Mouse (Mus musculus) liver, embryonic 13.5 days (tissue): ENCODE results near the gene Olfr62. TPM values are rescaled to one million over a fixed set of nuclear protein-coding genes. Genes with fewer than 3 reads are reported as not detected.

ENCODE experiments used
- ATAC-seq: fragments of 200-750 bp; cut with Nextera tagmentation; 2 replicates; pipeline ENCODE4 v1.8.0; 2017; ENCODE audit warnings: low read depth, mild to moderate bottlenecking, moderate number of reproducible peaks, moderate library complexity
- DNase-seq: peaks from one replicate; pipeline ENCODE4 v3.0.0; 2022
- H3K27ac ChIP-seq: fragments of 300-500 bp; sonication (generic); 2 replicates; pipeline ENCODE4 v1.5.1; 2015; ENCODE audit warnings: moderate library complexity, mild to moderate bottlenecking, inconsistent platforms
- H3K27me3 ChIP-seq: fragments of 300-500 bp; sonication (generic); 2 replicates; pipeline ENCODE4 v1.6.1; 2015; ENCODE audit warnings: mild to moderate bottlenecking, inconsistent platforms
- H3K36me3 ChIP-seq: fragments of 300-500 bp; sonication (generic); 2 replicates; pipeline ENCODE4 v1.6.1; 2015; ENCODE audit warnings: mild to moderate bottlenecking, inconsistent platforms
- H3K4me1 ChIP-seq: fragments of 300-500 bp; sonication (generic); replicated peaks from 2 replicates; pipeline ENCODE4 v1.6.1; 2015; ENCODE audit warnings: inconsistent platforms
- H3K4me2 ChIP-seq: fragments of 300-500 bp; sonication (generic); 2 replicates; pipeline ENCODE4 v1.6.1; 2015; ENCODE audit warnings: inconsistent platforms, mild to moderate bottlenecking, moderate library complexity
- H3K4me3 ChIP-seq: fragments of 300-500 bp; sonication (generic); replicated peaks from 2 replicates; pipeline ENCODE4 v1.5.1; 2015; ENCODE audit warnings: mild to moderate bottlenecking, inconsistent platforms
- H3K9ac ChIP-seq: fragments of 300-500 bp; sonication (generic); 2 replicates; pipeline ENCODE4 v1.6.1; 2015; ENCODE audit warnings: mild to moderate bottlenecking, inconsistent platforms
- H3K9me3 ChIP-seq: fragments of 300-500 bp; sonication (generic); replicated peaks from 2 replicates; pipeline ENCODE4 v1.6.1; 2016; ENCODE audit warnings: inconsistent platforms
- WGBS: fragments of 180-500 bp; shearing (Covaris S2); methylation state at CpG from one replicate; pipeline ENCODE4 v1.1.7; 2015; ENCODE audit not compliant: insufficient replicate concordance; 5-methylcytosine and 5-hydroxymethylcytosine counted together
- polyA plus RNA-seq: library from polyadenylated mRNA; unstranded; fragments of >200 nt; fragmentation: Nextera tagmentation; extraction: Ambion mirVana; gene quantifications from 2 replicates; pipeline ENCODE4 v1.2.1, GENCODE M21; 2015

Olfr62 gene
- polyA plus RNA-seq, 1 experiment from 2014 or later = not detected

DNA sequence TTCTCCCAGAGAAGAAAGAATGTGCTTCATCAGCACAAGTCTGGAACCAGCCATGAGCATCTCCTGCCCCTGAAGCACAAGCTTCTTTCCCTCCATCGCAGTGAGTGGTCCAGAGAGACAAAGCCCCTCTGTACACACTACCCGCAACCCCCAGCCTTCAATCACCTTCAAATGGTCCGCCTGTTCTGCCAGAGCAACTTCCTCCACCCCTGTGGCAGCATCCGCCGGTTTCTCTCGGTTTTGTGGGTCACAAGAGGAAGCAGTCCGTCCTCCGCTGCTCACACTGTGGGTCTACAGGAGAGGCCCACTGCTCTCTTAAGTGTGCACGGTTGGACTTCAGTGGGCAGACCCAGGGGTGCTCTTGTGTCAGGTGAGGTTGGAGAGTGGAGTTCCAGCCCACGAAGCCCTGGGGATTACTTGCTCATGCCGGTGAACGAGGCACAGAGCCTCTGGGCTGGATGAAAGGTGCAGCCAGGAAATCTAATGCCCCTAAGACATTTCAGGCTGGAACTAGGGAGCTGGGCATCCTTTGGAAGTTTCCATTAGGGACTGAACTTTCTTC, 33.7 kb downstream of the Olfr62 start, which contains the start of gene Olfr1342:
Gene Olfr1342 (minus strand): TSS at position 345 of the 562 bp plus-strand sequence.
- no peak within 1 kb of the TSS for H3K4me2 ChIP-seq
- no peaks in the 10 kb centered on the region for H3K9me3 ChIP-seq
- 19% methylated on average over 12 of the region's 12 CpGs for WGBS
- no peak within 1 kb of the TSS for H3K9ac ChIP-seq
- no peak for ATAC-seq
- no peak within 1 kb of the TSS for H3K27ac ChIP-seq
- no peaks in the 10 kb centered on the region for H3K4me1 ChIP-seq
- H3K27me3 ChIP-seq = no peaks in the 10 kb centered on the region
- no peaks in the 10 kb centered on the region for H3K36me3 ChIP-seq
- H3K4me3 ChIP-seq = no peak within 1 kb of the TSS
- no peak for DNase-seq

DNA sequence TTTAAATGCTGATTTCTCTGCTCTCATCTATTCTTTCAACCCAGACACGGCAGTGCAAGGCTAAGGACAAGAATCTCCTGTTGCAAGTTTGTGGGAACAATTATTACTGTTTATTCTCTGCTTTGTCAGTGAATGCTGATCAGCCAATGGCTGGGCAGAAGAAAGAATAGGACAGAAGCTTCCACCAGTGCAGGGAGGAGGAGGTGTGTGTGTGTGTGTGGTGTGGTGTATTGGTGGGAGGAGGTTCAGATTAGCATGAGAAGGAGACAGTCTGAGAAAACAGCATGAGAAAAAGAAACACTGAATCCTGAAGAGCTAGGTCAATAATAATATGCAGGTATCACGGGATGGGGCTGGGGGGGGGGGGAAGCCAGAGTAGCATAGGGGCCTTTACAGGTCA, 35.1 kb downstream of the Olfr62 start:
- no peaks in the 10 kb centered on the region for H3K27me3 ChIP-seq
- no peaks in the 10 kb centered on the region for H3K4me1 ChIP-seq
- H3K36me3 ChIP-seq = no peaks in the 10 kb centered on the region
- no peak for DNase-seq
- ATAC-seq = no peak
- H3K27ac ChIP-seq = no peak overlapping the region
- H3K9me3 ChIP-seq = no peaks in the 10 kb centered on the region
- WGBS = 37% methylated on average over 2 of the region's 2 CpGs
- H3K4me2 ChIP-seq = no peak overlapping the region
- H3K9ac ChIP-seq = no peak overlapping the region
- no peak overlapping the region for H3K4me3 ChIP-seq

DNA sequence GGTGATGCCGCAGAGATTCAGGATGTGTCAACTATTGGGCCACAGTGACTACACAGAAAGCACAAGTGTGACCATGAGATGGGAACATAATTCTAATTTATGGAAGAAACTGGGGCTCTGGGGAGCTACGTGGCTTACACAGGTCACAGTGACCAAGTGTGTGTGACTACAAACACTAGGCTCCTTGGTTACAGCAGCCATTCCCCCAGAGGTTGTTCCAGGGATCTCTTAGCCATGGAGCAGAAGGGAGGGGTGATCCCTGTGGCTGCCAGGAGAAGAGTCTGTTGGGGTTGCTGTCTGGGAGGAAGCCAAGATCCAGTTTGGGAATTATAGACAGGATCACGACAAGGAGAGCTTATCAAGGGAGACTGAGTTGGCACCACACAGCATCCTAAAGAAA, 44.5 kb downstream of the Olfr62 start, which contains the start of gene Olfr1341:
Gene Olfr1341 (plus strand): TSS at position 301 of the 400 bp plus-strand sequence.
- Histone ChIP-seq H3K27ac (no peak within 1 kb of the TSS), H3K4me3 (no peak within 1 kb of the TSS), H3K9ac (no peak within 1 kb of the TSS), H3K9me3 (no peaks in the 10 kb centered on the region), H3K27me3 (no peaks in the 10 kb centered on the region), H3K36me3 (no peaks in the 10 kb centered on the region), H3K4me1 (no peaks in the 10 kb centered on the region), H3K4me2 (no peak within 1 kb of the TSS)
- ATAC-seq (no peak), DNase-seq (no peak)
- WGBS = 49% methylated on average over 3 of the region's 3 CpGs

DNA sequence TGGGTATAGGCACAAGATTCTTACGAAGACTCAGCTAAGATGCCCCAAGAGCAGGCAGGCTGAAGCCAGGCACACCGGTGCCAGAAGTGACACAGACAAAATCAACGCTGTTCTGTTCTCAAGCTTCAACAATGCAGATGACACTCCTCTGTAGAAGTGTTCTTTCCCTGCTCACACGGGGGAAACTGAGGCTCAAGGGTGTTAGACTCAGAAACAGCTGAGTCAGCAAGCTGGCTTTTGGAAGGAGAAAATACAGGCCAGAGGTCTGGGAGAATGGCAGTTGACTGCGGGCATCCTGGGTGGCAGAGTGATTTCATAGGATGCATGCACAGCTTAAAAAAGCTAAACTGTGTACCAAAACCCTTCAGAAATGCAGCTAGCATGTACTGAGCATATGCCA, 49.3 kb downstream of the Olfr62 start:
- Histone ChIP-seq H3K9ac (no peak overlapping the region), H3K4me2 (no peak overlapping the region), H3K9me3 (no peaks in the 10 kb centered on the region), H3K27me3 (no peaks in the 10 kb centered on the region), H3K4me1 (no peaks in the 10 kb centered on the region), H3K27ac (no peak overlapping the region), H3K36me3 (no peaks in the 10 kb centered on the region), H3K4me3 (no peak overlapping the region)
- WGBS = 57% methylated on average over 5 of the region's 5 CpGs
- ATAC-seq (no peak), DNase-seq (no peak)

DNA sequence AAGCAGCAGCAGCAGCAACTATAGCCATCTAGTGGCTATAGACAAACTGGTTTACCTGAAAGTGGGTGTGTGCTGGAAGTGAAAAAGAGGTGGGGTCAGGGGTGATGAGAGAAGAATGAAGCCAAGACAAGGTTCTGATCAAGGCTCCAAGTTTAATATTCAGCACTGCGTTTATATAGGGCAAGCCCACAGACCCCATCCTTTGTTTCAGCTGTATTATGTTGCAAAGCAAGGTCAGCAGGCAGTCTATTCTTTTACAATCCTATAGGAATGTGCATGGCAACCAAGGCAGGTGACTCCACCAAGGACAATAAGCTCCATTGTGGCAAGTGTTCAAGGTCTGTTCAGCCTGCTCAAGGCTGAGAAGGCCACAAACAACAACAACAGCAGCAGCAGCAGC, 52.9 kb downstream of the Olfr62 start:
- ATAC-seq = no peak
- Histone ChIP-seq H3K27me3 (no peaks in the 10 kb centered on the region), H3K4me3 (no peak overlapping the region), H3K27ac (no peak overlapping the region), H3K36me3 (no peaks in the 10 kb centered on the region), H3K9me3 (no peaks in the 10 kb centered on the region), H3K4me2 (no peak overlapping the region), H3K4me1 (no peaks in the 10 kb centered on the region), H3K9ac (no peak overlapping the region)
- 40% methylated on average over 1 of the region's 1 CpGs for WGBS
- DNase-seq = no peak

Other genes with a start within 250 kb of the Olfr62 start
- gene Szt2, start 249.7 kb upstream of the Olfr62 start, polyA plus RNA-seq = 2.0 TPM in 2 replicates
- 97.4 and 107 TPM in 2 replicates for gene Med8, start 249.6 kb upstream of the Olfr62 start, polyA plus RNA-seq
- gene Elovl1, start 230.9 kb upstream of the Olfr62 start, polyA plus RNA-seq = 106 and 107 TPM in 2 replicates
- 210 and 211 TPM in 2 replicates for gene Cdc20, start 221.6 kb upstream of the Olfr62 start, polyA plus RNA-seq
- 10.8 and 10.9 TPM in 2 replicates for gene Mpl, start 201.4 kb upstream of the Olfr62 start, polyA plus RNA-seq
- gene Tie1, start 168.9 kb upstream of the Olfr62 start, polyA plus RNA-seq = 7.0 and 8.0 TPM in 2 replicates
- gene 2610528J11Rik, start 132.0 kb upstream of the Olfr62 start, polyA plus RNA-seq = 5.2 and 5.6 TPM in 2 replicates
- 0.80 and 0.88 TPM in 2 replicates for gene Tmem125, start 114.9 kb upstream of the Olfr62 start, polyA plus RNA-seq
- gene Cfap57, start 38.2 kb upstream of the Olfr62 start, polyA plus RNA-seq = 1.2 and 1.3 TPM in 2 replicates
- 122 and 144 TPM in 2 replicates for gene Ebna1bp2, start 38.2 kb upstream of the Olfr62 start, polyA plus RNA-seq
- not detected in 2 replicates for gene Olfr1342, start 33.8 kb downstream of the Olfr62 start, polyA plus RNA-seq
- gene Olfr1341, start 44.6 kb downstream of the Olfr62 start, polyA plus RNA-seq = not detected in 2 replicates
- not detected in 2 replicates for gene Olfr1340, start 61.2 kb downstream of the Olfr62 start, polyA plus RNA-seq
- gene Olfr1339, start 73.2 kb downstream of the Olfr62 start, polyA plus RNA-seq = not detected in 2 replicates
- not detected in 2 replicates for gene Olfr1338, start 99.8 kb downstream of the Olfr62 start, polyA plus RNA-seq
- not detected in 2 replicates for gene Olfr1337, start 123.6 kb downstream of the Olfr62 start, polyA plus RNA-seq
- gene Olfr1335, start 151.0 kb downstream of the Olfr62 start, polyA plus RNA-seq = not detected in 2 replicates
- gene Olfr1333, start 177.3 kb downstream of the Olfr62 start, polyA plus RNA-seq = not detected in 2 replicates
- not detected in 2 replicates for gene Olfr1331, start 205.7 kb downstream of the Olfr62 start, polyA plus RNA-seq
- gene Olfr1330, start 229.6 kb downstream of the Olfr62 start, polyA plus RNA-seq = not detected in 2 replicates